ENCODE assay signal across 20 mouse cellular contexts in genomic region chr16:24516993-24517392, GRCm38 (mm10).
DNase-seq lines count a peak whose midpoint lies in the region; ATAC-seq and TF ChIP-seq lines count a peak whose summit lies in the region.
"Had no signal": no experiment of that assay in that cellular context is flagged by ENCODE, and none has a peak within 500 bp of the region (broad histone marks: within the 10 kb centered on the region; RNA-seq: fewer than 3 reads in every experiment).

No protein-coding gene starts in this region.

- no peak overlapping the region for H3K9ac ChIP-seq in liver, embryonic 16.5 days (ENCODE audit: low read depth, low read length)
- no peak overlapping the region for H3K9ac ChIP-seq in liver, embryonic 11.5 days (ENCODE audit: low read depth, low read length)
- H3K9ac ChIP-seq: forebrain, embryonic 12.5 days; hindbrain, embryonic 12.5 days; liver, embryonic 13.5 days had no signal

- DNase-seq in gastrocnemius, adult 2 months = no peak
- DNase-seq in gastrocnemius, adult 18-20 months (ENCODE audit: low spot score) = no peak
- DNase-seq in liver, embryonic 11.5 days (ENCODE audit: low spot score) = no peak
- no peak for DNase-seq in thymus, postnatal 36 days
- DNase-seq: cerebellum, adult 9-10 months; gastrocnemius, postnatal 14 days; heart, postnatal 10 days; kidney, adult 18-20 months; left cerebral cortex, postnatal 4 days; liver, embryonic 13.5 days; thymus, postnatal 4 days had no signal

- H3K27ac ChIP-seq in gastrocnemius, adult 2 months = peak overlapping the region; percentile 51
- H3K27ac ChIP-seq in liver, embryonic 16.5 days (ENCODE audit: low read length) = peak overlapping the region; percentile 26; the same call in 1 of the 2 replicates
- no peak overlapping the region for H3K27ac ChIP-seq in liver, embryonic 11.5 days (ENCODE audit: low read depth, low read length)
- peak overlapping the region; percentile 70 for H3K27ac ChIP-seq in brown adipose tissue, adult 24 weeks (replicated peaks; ENCODE audit: low read depth, low read length)
- H3K27ac ChIP-seq: embryonic facial prominence, embryonic 10.5 days; forebrain, embryonic 12.5 days; hindbrain, embryonic 12.5 days; left cerebral cortex, adult 2 months; liver, embryonic 13.5 days; midbrain, embryonic 10.5 days had no signal

- H3K4me3 ChIP-seq in gastrocnemius, adult 2 months = no peak overlapping the region
- no peak overlapping the region for H3K4me3 ChIP-seq in liver, embryonic 16.5 days (ENCODE audit: low read depth, low read length)
- no peak overlapping the region for H3K4me3 ChIP-seq in liver, embryonic 11.5 days (ENCODE audit: low read depth, low read length)
- H3K4me3 ChIP-seq in brown adipose tissue, adult 24 weeks (ENCODE audit: insufficient read depth, low read depth, low read length) = no peak overlapping the region
- H3K4me3 ChIP-seq: embryonic facial prominence, embryonic 10.5 days; forebrain, embryonic 12.5 days; hindbrain, embryonic 12.5 days; left cerebral cortex, adult 2 months; liver, embryonic 13.5 days; midbrain, embryonic 10.5 days had no signal

- H3K36me3 ChIP-seq in liver, embryonic 16.5 days (ENCODE audit: control insufficient read depth, insufficient read depth) = no peaks in the 10 kb centered on the region
- H3K36me3 ChIP-seq in liver, embryonic 11.5 days (ENCODE audit: control insufficient read depth, insufficient read depth, low read length) = no peaks in the 10 kb centered on the region
- H3K36me3 ChIP-seq: embryonic facial prominence, embryonic 10.5 days; forebrain, embryonic 12.5 days; hindbrain, embryonic 12.5 days; liver, embryonic 13.5 days; midbrain, embryonic 10.5 days had no signal

- 41% methylated on average over 3 of the region's 3 CpGs for WGBS in liver, embryonic 16.5 days (ENCODE audit: insufficient replicate concordance)
- 61% methylated on average over 3 of the region's 3 CpGs for WGBS in liver, embryonic 11.5 days

- peak; percentile 45; the same call in 1 of the 2 replicates for ATAC-seq in liver, embryonic 16.5 days (ENCODE audit: low read depth)
- no peak for ATAC-seq in liver, embryonic 11.5 days (replicated peaks; ENCODE audit: low FRiP score)
- peak; percentile 67 for ATAC-seq in monocyte, adult 5-6 weeks (replicated peaks; ENCODE audit: insufficient number of reproducible peaks, low FRiP score, low TSS enrichment, poor library complexity, severe bottlenecking)

- H3K4me2 ChIP-seq in liver, embryonic 16.5 days (ENCODE audit: low read depth, low read length) = no peak overlapping the region
- no peak overlapping the region for H3K4me2 ChIP-seq in liver, embryonic 11.5 days
- H3K4me2 ChIP-seq: forebrain, embryonic 12.5 days; heart, embryonic 11.5 days; hindbrain, embryonic 12.5 days; liver, embryonic 13.5 days had no signal

- no peak for TF ChIP-seq CTCF in gastrocnemius, adult 2 months (IDR thresholded peaks at IDR 0.05)

- intact Hi-C loops in gastrocnemius, adult 2 months (cut with DNase I) = no loop called here

- H3K9me3 ChIP-seq in liver, embryonic 16.5 days (replicated peaks; ENCODE audit: control insufficient read depth, low read length) = no peaks in the 10 kb centered on the region
- H3K9me3 ChIP-seq in liver, embryonic 11.5 days (ENCODE audit: control insufficient read depth, low read length) = no peaks in the 10 kb centered on the region
- H3K9me3 ChIP-seq: embryonic facial prominence, embryonic 10.5 days; forebrain, embryonic 12.5 days; hindbrain, embryonic 12.5 days; liver, embryonic 13.5 days; midbrain, embryonic 10.5 days had no signal

- H3K27me3 ChIP-seq in liver, embryonic 16.5 days (ENCODE audit: control insufficient read depth, insufficient read depth, low read depth, low read length) = no peaks in the 10 kb centered on the region
- no peaks in the 10 kb centered on the region for H3K27me3 ChIP-seq in liver, embryonic 11.5 days (replicated peaks; ENCODE audit: control insufficient read depth, insufficient read depth, low read length)
- H3K27me3 ChIP-seq: forebrain, embryonic 12.5 days; hindbrain, embryonic 12.5 days; liver, embryonic 13.5 days had no signal

- peaks cover 8% of the 10 kb centered on the region for H3K4me1 ChIP-seq in liver, embryonic 16.5 days (ENCODE audit: control insufficient read depth, low read depth, low read length)
- H3K4me1 ChIP-seq in liver, embryonic 11.5 days (replicated peaks; ENCODE audit: control insufficient read depth, insufficient read depth, low read length) = peaks cover 4% of the 10 kb centered on the region; the same call in 1 of the 2 replicates
- peaks cover 14% of the 10 kb centered on the region for H3K4me1 ChIP-seq in brown adipose tissue, adult 24 weeks (ENCODE audit: control insufficient read depth, insufficient read depth, insufficient read length, low read length)
- H3K4me1 ChIP-seq: forebrain, embryonic 12.5 days; hindbrain, embryonic 12.5 days had no signal
